Mouse (Mus musculus): ENCODE results near the gene Ankdd1a.

The Ankdd1a gene

GRCm38 (mm10) chr9:65519807-65520504 is at the start of gene Ankdd1a:
Gene Ankdd1a, minus strand, starts transcription at chr9:65520193.
- no peak for DNase-seq (ENCODE audit: low spot score)

- DNase-seq (ENCODE audit: low spot score): peak; percentile 70
Measured at GRCm38 (mm10) chr9:65569491-65569971, 49.5 kb upstream of the Ankdd1a start.

GRCm38 (mm10) chr9:65568787-65569186 is 48.8 kb upstream of the Ankdd1a start:
- no peak for DNase-seq (ENCODE audit: low spot score)

- DNase-seq (ENCODE audit: low spot score): no peak
Measured at GRCm38 (mm10) chr9:65564698-65565097, 44.7 kb upstream of the Ankdd1a start.

- DNase-seq (ENCODE audit: low spot score): no peak
Measured at GRCm38 (mm10) chr9:65563073-65563472, 43.1 kb upstream of the Ankdd1a start.

GRCm38 (mm10) chr9:65562081-65562506 is 42.1 kb upstream of the Ankdd1a start:
- peak; percentile 52 for DNase-seq (ENCODE audit: low spot score)

GRCm38 (mm10) chr9:65561016-65561415 is 41.0 kb upstream of the Ankdd1a start:
- DNase-seq (ENCODE audit: low spot score): no peak

GRCm38 (mm10) chr9:65558806-65559205 is 38.8 kb upstream of the Ankdd1a start:
- no peak for DNase-seq (ENCODE audit: low spot score)

- DNase-seq (ENCODE audit: low spot score): no peak
Measured at GRCm38 (mm10) chr9:65556979-65557378, 37.0 kb upstream of the Ankdd1a start.

GRCm38 (mm10) chr9:65556349-65556748 is 36.4 kb upstream of the Ankdd1a start:
- no peak for DNase-seq (ENCODE audit: low spot score)

- DNase-seq (ENCODE audit: low spot score): no peak
Measured at GRCm38 (mm10) chr9:65555621-65556020, 35.6 kb upstream of the Ankdd1a start.

- DNase-seq (ENCODE audit: low spot score): peak; percentile 53
Measured at GRCm38 (mm10) chr9:65555001-65555405, 35.0 kb upstream of the Ankdd1a start.

- DNase-seq (ENCODE audit: low spot score): no peak
Measured at GRCm38 (mm10) chr9:65552711-65553110, 32.7 kb upstream of the Ankdd1a start.

- DNase-seq (ENCODE audit: low spot score): no peak
Measured at GRCm38 (mm10) chr9:65552141-65552540, 32.1 kb upstream of the Ankdd1a start.

- DNase-seq (ENCODE audit: low spot score): peak; percentile 81
Measured at GRCm38 (mm10) chr9:65551035-65551434, 31.0 kb upstream of the Ankdd1a start.

- no peak for DNase-seq (ENCODE audit: low spot score)
Measured at GRCm38 (mm10) chr9:65550079-65550831, 30.3 kb upstream of the Ankdd1a start.

- DNase-seq (ENCODE audit: low spot score): no peak
Measured at GRCm38 (mm10) chr9:65549643-65550042, 29.6 kb upstream of the Ankdd1a start.

- no peak for DNase-seq (ENCODE audit: low spot score)
Measured at GRCm38 (mm10) chr9:65549139-65549538, 29.1 kb upstream of the Ankdd1a start.

- no peak for DNase-seq (ENCODE audit: low spot score)
Measured at GRCm38 (mm10) chr9:65548311-65548710, 28.3 kb upstream of the Ankdd1a start.

GRCm38 (mm10) chr9:65547844-65548243 is 27.9 kb upstream of the Ankdd1a start:
- DNase-seq (ENCODE audit: low spot score): no peak

- no peak for DNase-seq (ENCODE audit: low spot score)
Measured at GRCm38 (mm10) chr9:65547111-65547510, 27.1 kb upstream of the Ankdd1a start.

- DNase-seq (ENCODE audit: low spot score): peak; percentile 46
Measured at GRCm38 (mm10) chr9:65546413-65546695, 26.4 kb upstream of the Ankdd1a start.

- DNase-seq (ENCODE audit: low spot score): no peak
Measured at GRCm38 (mm10) chr9:65545635-65546412, 25.8 kb upstream of the Ankdd1a start.

Data from urinary bladder, postnatal 14 days (tissue).